Mouse (Mus musculus) retina, postnatal 1 day (tissue): ENCODE measurements around the gene Klhl18.
"Not testable (repeated sequence)": the region's sequence is repeated elsewhere in the genome, so short reads cannot be mapped to it uniquely, and the experiment has no call there.

Source experiments
- DNase-seq: peaks from one replicate; pipeline ENCODE4 v3.0.0-alpha.2; 2012

The Klhl18 gene

GRCm38 (mm10) chr9:110419511-110420112, 56.9 kb downstream of the Klhl18 start, which contains the start of gene Ngp:
Gene Ngp, plus strand, starts transcription at chr9:110419747.
- DNase-seq: no peak

- DNase-seq: peak; percentile 45
Observed at GRCm38 (mm10) chr9:110413785-110414184, 62.7 kb downstream of the Klhl18 start.

GRCm38 (mm10) chr9:110412926-110413325, 63.6 kb downstream of the Klhl18 start:
- no peak for DNase-seq

GRCm38 (mm10) chr9:110410908-110411887, 65.3 kb downstream of the Klhl18 start:
- DNase-seq: peak; percentile 89

- peak; percentile 99 for DNase-seq
Observed at GRCm38 (mm10) chr9:110408099-110408773, 68.3 kb downstream of the Klhl18 start, which contains the start of gene Ptpn23. Gene Ptpn23, minus strand, starts transcription at chr9:110408213.

GRCm38 (mm10) chr9:110407311-110408098, 69.0 kb downstream of the Klhl18 start:
- no peak for DNase-seq

GRCm38 (mm10) chr9:110403240-110403639, 73.3 kb downstream of the Klhl18 start:
- not testable (repeated sequence) for DNase-seq

- no peak for DNase-seq
Observed at GRCm38 (mm10) chr9:110402731-110403130, 73.8 kb downstream of the Klhl18 start.

- DNase-seq: no peak
Observed at GRCm38 (mm10) chr9:110400650-110401049, 75.8 kb downstream of the Klhl18 start.

GRCm38 (mm10) chr9:110393295-110393694, 83.2 kb downstream of the Klhl18 start:
- no peak for DNase-seq

GRCm38 (mm10) chr9:110390843-110391242, 85.7 kb downstream of the Klhl18 start:
- no peak for DNase-seq

GRCm38 (mm10) chr9:110388011-110388410, 88.5 kb downstream of the Klhl18 start:
- DNase-seq: no peak

- DNase-seq: no peak
Observed at GRCm38 (mm10) chr9:110384369-110384929, 92.0 kb downstream of the Klhl18 start.

GRCm38 (mm10) chr9:110381292-110381691, 95.2 kb downstream of the Klhl18 start:
- peak; percentile 11 for DNase-seq

- peak; percentile 30 for DNase-seq
Observed at GRCm38 (mm10) chr9:110380662-110381061, 95.8 kb downstream of the Klhl18 start.

- DNase-seq: no peak
Observed at GRCm38 (mm10) chr9:110379361-110379760, 97.1 kb downstream of the Klhl18 start.

- not testable (repeated sequence) for DNase-seq
Observed at GRCm38 (mm10) chr9:110377655-110378054, 98.8 kb downstream of the Klhl18 start.
